9 mouse cellular contexts compared by ENCODE assay signal in genomic region chr13:55361145-55361544, GRCm38 (mm10). TPM values are rescaled to one million over a fixed set of nuclear protein-coding genes. Genes with fewer than 3 reads are reported as not detected.
DNase-seq lines count a peak whose midpoint lies in the region; ATAC-seq lines count a peak whose summit lies in the region.
"Had no signal": no experiment of that assay in that cellular context is flagged by ENCODE, and none has a peak within 500 bp of the region (broad histone marks: within the 10 kb centered on the region; RNA-seq: fewer than 3 reads in every experiment).

No protein-coding gene starts in this region.

- H3K4me3 ChIP-seq in heart, embryonic 15.5 days, result peak overlapping the region; percentile 90
- peak overlapping the region; percentile 97 for H3K4me3 ChIP-seq in hindbrain, embryonic 11.5 days (ENCODE audit: low read depth, low read length)
- H3K4me3 ChIP-seq in midbrain, embryonic 10.5 days, result peak overlapping the region; percentile 97

- no peak for DNase-seq in heart, postnatal 25 days (ENCODE audit: low spot score)
- peak; percentile 68 for DNase-seq in adipocyte (ENCODE audit: low spot score)
- DNase-seq in hindbrain, embryonic 11.5 days (ENCODE audit: low spot score), result no peak
- DNase-seq in midbrain, embryonic 10.5 days (ENCODE audit: low spot score), result no peak
- DNase-seq in B cell, adult 2 months, result no peak
- DNase-seq in embryo, embryonic 9.5 days (ENCODE audit: extremely low spot score), result no peak
- DNase-seq: left cerebral cortex, postnatal 4 days had no signal

- no peak overlapping the region for H3K27ac ChIP-seq in heart, embryonic 15.5 days
- H3K27ac ChIP-seq in hindbrain, embryonic 11.5 days (ENCODE audit: low read depth, low read length), result no peak overlapping the region
- no peak overlapping the region for H3K27ac ChIP-seq in midbrain, embryonic 10.5 days (replicated peaks)

- peak overlapping the region; percentile 93; the same call in 1 of the 2 replicates for H3K9ac ChIP-seq in heart, embryonic 15.5 days
- peak overlapping the region; percentile 28; the same call in 1 of the 2 replicates for H3K9ac ChIP-seq in hindbrain, embryonic 11.5 days (ENCODE audit: low read depth, low read length)

- H3K27me3 ChIP-seq in heart, embryonic 15.5 days, result no peaks in the 10 kb centered on the region
- no peaks in the 10 kb centered on the region for H3K27me3 ChIP-seq in hindbrain, embryonic 11.5 days (ENCODE audit: control insufficient read depth, insufficient read depth, low read length)
- H3K27me3 ChIP-seq in midbrain, embryonic 10.5 days (ENCODE audit: low read depth, poor library complexity, severe bottlenecking), result no peaks in the 10 kb centered on the region

- no peaks in the 10 kb centered on the region for H3K9me3 ChIP-seq in heart, embryonic 15.5 days (replicated peaks)
- H3K9me3 ChIP-seq in hindbrain, embryonic 11.5 days (ENCODE audit: control insufficient read depth, low read length), result no peaks in the 10 kb centered on the region
- no peaks in the 10 kb centered on the region for H3K9me3 ChIP-seq in midbrain, embryonic 10.5 days (replicated peaks)

- intact Hi-C loops in heart, postnatal 25 days (cut with DNase I), result no loop called here

- H3K36me3 ChIP-seq in heart, embryonic 15.5 days, result peaks cover 31% of the 10 kb centered on the region
- H3K36me3 ChIP-seq in hindbrain, embryonic 11.5 days (ENCODE audit: control insufficient read depth, insufficient read depth, low read length), result no peaks in the 10 kb centered on the region
- peaks cover 51% of the 10 kb centered on the region for H3K36me3 ChIP-seq in midbrain, embryonic 10.5 days

- peaks cover 21% of the 10 kb centered on the region for H3K4me1 ChIP-seq in heart, embryonic 15.5 days (replicated peaks)
- no peaks in the 10 kb centered on the region; the same call in 1 of the 2 replicates for H3K4me1 ChIP-seq in hindbrain, embryonic 11.5 days (replicated peaks; ENCODE audit: control insufficient read depth, insufficient read depth, low read length)
- peaks cover 25% of the 10 kb centered on the region for H3K4me1 ChIP-seq in midbrain, embryonic 10.5 days

- no peak for ATAC-seq in heart, embryonic 15.5 days (replicated peaks; ENCODE audit: insufficient number of reproducible peaks, insufficient read depth, low FRiP score, low read depth)
- ATAC-seq in hindbrain, embryonic 11.5 days (ENCODE audit: low FRiP score), result no peak
- no peak for ATAC-seq in inflammation-experienced regulatory T-cells, adult 6 months

- H3K4me2 ChIP-seq in heart, embryonic 15.5 days, result peak overlapping the region; percentile 75
- peak overlapping the region; percentile 65 for H3K4me2 ChIP-seq in hindbrain, embryonic 11.5 days (replicated peaks; ENCODE audit: low read depth, low read length)

RNA-seq across cellular contexts. Expression of gene Lman2, which starts 1.4 kb away (rescaled TPM):
- polyA plus RNA-seq in heart, embryonic 15.5 days (2015; fragmentation: Nextera tagmentation; extraction: Ambion mirVana), result 71.6 and 88.3 TPM in 2 replicates
- 10 to 100 TPM; 49.1 to 49.8 TPM for total RNA-seq in heart, postnatal 25 days (2021)
- 64.8 and 77.3 TPM in 2 replicates for polyA plus RNA-seq in hindbrain, embryonic 11.5 days (2014; fragmentation: Nextera tagmentation; extraction: Ambion mirVana)
- 105 and 107 TPM in 2 replicates for polyA plus RNA-seq in midbrain, embryonic 10.5 days (2016; fragmentation: Nextera tagmentation; extraction: Ambion mirVana)
- polyA plus RNA-seq in inflammation-experienced regulatory T-cells, adult 6 months (2017; shearing (Covaris generic)), result 10 to 100 TPM; 43.9 to 62.8 (median 60.7) TPM

RNA-seq across cellular contexts. Expression of gene Rgs14, which starts 8.4 kb away (rescaled TPM):
- polyA plus RNA-seq in heart, embryonic 15.5 days (2015; fragmentation: Nextera tagmentation; extraction: Ambion mirVana), result 0.42 and 1.9 TPM in 2 replicates
- total RNA-seq in heart, postnatal 25 days (2021), result under 1 TPM; 0.50 to 0.57 TPM
- polyA plus RNA-seq in hindbrain, embryonic 11.5 days (2014; fragmentation: Nextera tagmentation; extraction: Ambion mirVana), result 0.42 and 0.48 TPM in 2 replicates
- polyA plus RNA-seq in midbrain, embryonic 10.5 days (2016; fragmentation: Nextera tagmentation; extraction: Ambion mirVana), result 0.41 and 0.52 TPM in 2 replicates
- 10 to 100 TPM; 61.5 to 73.9 (median 62.9) TPM for polyA plus RNA-seq in inflammation-experienced regulatory T-cells, adult 6 months (2017; shearing (Covaris generic))

RNA-seq across cellular contexts. Expression of gene Mxd3, which starts 31.5 kb away (rescaled TPM):
- 21.8 and 28.7 TPM in 2 replicates for polyA plus RNA-seq in heart, embryonic 15.5 days (2015; fragmentation: Nextera tagmentation; extraction: Ambion mirVana)
- total RNA-seq in heart, postnatal 25 days (2021), result under 1 TPM; 0.36 to 0.65 TPM
- 28.4 and 30.5 TPM in 2 replicates for polyA plus RNA-seq in hindbrain, embryonic 11.5 days (2014; fragmentation: Nextera tagmentation; extraction: Ambion mirVana)
- 24.2 and 28.1 TPM in 2 replicates for polyA plus RNA-seq in midbrain, embryonic 10.5 days (2016; fragmentation: Nextera tagmentation; extraction: Ambion mirVana)
- 10 to 100 TPM in 1 of 3 experiments, 1 to 10 TPM in 2; 2.2 to 32.2 (median 3.5) TPM for polyA plus RNA-seq in inflammation-experienced regulatory T-cells, adult 6 months (2017; shearing (Covaris generic))

RNA-seq across cellular contexts. Expression of gene Slc34a1, which starts 36.8 kb away (rescaled TPM):
- polyA plus RNA-seq in heart, embryonic 15.5 days (2015; fragmentation: Nextera tagmentation; extraction: Ambion mirVana), result not detected in 2 replicates
- not detected for total RNA-seq in heart, postnatal 25 days (2021)
- polyA plus RNA-seq in hindbrain, embryonic 11.5 days (2014; fragmentation: Nextera tagmentation; extraction: Ambion mirVana), result not detected in 2 replicates
- not detected in 2 replicates for polyA plus RNA-seq in midbrain, embryonic 10.5 days (2016; fragmentation: Nextera tagmentation; extraction: Ambion mirVana)
- under 1 TPM in 1 of 3 experiments, not detected in 2; 0.20 TPM for polyA plus RNA-seq in inflammation-experienced regulatory T-cells, adult 6 months (2017; shearing (Covaris generic))

RNA-seq across cellular contexts. Expression of gene Rab24, which starts 39.4 kb away (rescaled TPM):
- polyA plus RNA-seq in heart, embryonic 15.5 days (2015; fragmentation: Nextera tagmentation; extraction: Ambion mirVana), result 63.9 and 74.2 TPM in 2 replicates
- total RNA-seq in heart, postnatal 25 days (2021), result 10 to 100 TPM; 36.6 to 37.0 TPM
- polyA plus RNA-seq in hindbrain, embryonic 11.5 days (2014; fragmentation: Nextera tagmentation; extraction: Ambion mirVana), result 90.2 and 90.9 TPM in 2 replicates
- polyA plus RNA-seq in midbrain, embryonic 10.5 days (2016; fragmentation: Nextera tagmentation; extraction: Ambion mirVana), result 72.7 and 82.3 TPM in 2 replicates
- polyA plus RNA-seq in inflammation-experienced regulatory T-cells, adult 6 months (2017; shearing (Covaris generic)), result 10 to 100 TPM in 1 of 3 experiments, 1 to 10 TPM in 2; 8.8 to 15.0 (median 9.7) TPM

Comparison
In these comparisons a context has a peak if more than half of its experiments do, and no peak if none do; other contexts are left out.
1. RNA of gene Rgs14, which starts 8.4 kb away (polyA plus RNA-seq): 61.5 to 73.9 TPM in inflammation-experienced regulatory T-cells, adult 6 months; 0.42 to 0.48 TPM in hindbrain, embryonic 11.5 days, 0.42 to 1.9 TPM in heart, embryonic 15.5 days and 0.41 to 0.52 TPM in midbrain, embryonic 10.5 days; every median in the first group is over 10 times any median in the second.
2. Peak in every context shown above with its lines, with median percentiles within 50 percentile points of each other: H3K4me3 ChIP-seq.